Mouse (Mus musculus): Measurements from ENCODE around the gene Ptchd1. TPM values are rescaled to one million over a fixed set of nuclear protein-coding genes. Genes with fewer than 3 reads are reported as not detected.

Gene Ptchd1
- polyA plus RNA-seq, 1 experiment from 2014 or later = 15.7 TPM

DNA sequence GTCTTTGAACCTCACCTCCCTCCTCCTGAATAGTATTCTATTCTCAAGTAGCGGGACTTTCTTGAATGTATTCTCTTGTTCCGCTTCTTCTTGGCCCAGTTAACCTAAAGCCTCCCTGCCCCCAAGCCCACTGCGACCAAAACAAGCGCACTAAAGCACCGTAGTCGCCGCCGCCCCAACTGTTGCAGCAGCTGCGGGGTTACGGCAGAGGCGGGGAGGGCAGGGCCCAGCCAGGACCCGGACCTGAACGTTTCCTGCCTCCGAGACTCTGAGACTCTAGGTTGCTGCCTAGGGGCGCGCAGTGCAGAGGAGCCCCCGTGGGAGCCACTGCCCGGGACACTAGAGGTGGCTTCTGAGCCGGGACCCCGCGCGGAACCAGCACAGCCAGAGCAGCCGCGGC is 1.1 kb downstream of the Ptchd1 start:
- H3K9me3 ChIP-seq (ENCODE audit: control insufficient read depth, low read length) = no peaks in the 10 kb centered on the region
- H3K4me1 ChIP-seq (ENCODE audit: control insufficient read depth, insufficient read depth, low read length) = no peaks in the 10 kb centered on the region
- no peaks in the 10 kb centered on the region for H3K27me3 ChIP-seq (ENCODE audit: control insufficient read depth, insufficient read depth, low read length)
- peak overlapping the region; percentile 65 for H3K4me2 ChIP-seq (ENCODE audit: low read length)
- peak overlapping the region; percentile 44 for H3K9ac ChIP-seq (replicated peaks; ENCODE audit: low read length)
- no peaks in the 10 kb centered on the region for H3K36me3 ChIP-seq (ENCODE audit: control insufficient read depth, insufficient read depth, low read length)
- ATAC-seq (ENCODE audit: low FRiP score, low TSS enrichment) (0 out of 2 replicates have a peak, but pooled peaks have one; percentile 0), DNase-seq (peak; percentile 21)
- 18% methylated on average over 24 of the region's 24 CpGs for WGBS
- H3K27ac ChIP-seq (replicated peaks; ENCODE audit: low read depth, low read length) = peak overlapping the region; percentile 76
- peak overlapping the region; percentile 50 for H3K4me3 ChIP-seq (replicated peaks; ENCODE audit: low read depth, low read length)

- no peak for ATAC-seq (ENCODE audit: low FRiP score, low TSS enrichment)
- Histone ChIP-seq H3K27ac (replicated peaks; ENCODE audit: low read depth, low read length) (no peak overlapping the region), H3K9ac (replicated peaks; ENCODE audit: low read length) (no peak overlapping the region), H3K4me2 (ENCODE audit: low read length) (no peak overlapping the region), H3K9me3 (ENCODE audit: control insufficient read depth, low read length) (no peaks in the 10 kb centered on the region), H3K27me3 (ENCODE audit: control insufficient read depth, insufficient read depth, low read length) (no peaks in the 10 kb centered on the region), H3K4me3 (replicated peaks; ENCODE audit: low read depth, low read length) (no peak overlapping the region), H3K4me1 (ENCODE audit: control insufficient read depth, insufficient read depth, low read length) (no peaks in the 10 kb centered on the region), H3K36me3 (ENCODE audit: control insufficient read depth, insufficient read depth, low read length) (no peaks in the 10 kb centered on the region)
- no peak for DNase-seq
- WGBS = 88% methylated on average over 2 of the region's 2 CpGs
Measured at GRCm38 (mm10) chrX:155601196-155601595, 22.4 kb downstream of the Ptchd1 start.

DNA sequence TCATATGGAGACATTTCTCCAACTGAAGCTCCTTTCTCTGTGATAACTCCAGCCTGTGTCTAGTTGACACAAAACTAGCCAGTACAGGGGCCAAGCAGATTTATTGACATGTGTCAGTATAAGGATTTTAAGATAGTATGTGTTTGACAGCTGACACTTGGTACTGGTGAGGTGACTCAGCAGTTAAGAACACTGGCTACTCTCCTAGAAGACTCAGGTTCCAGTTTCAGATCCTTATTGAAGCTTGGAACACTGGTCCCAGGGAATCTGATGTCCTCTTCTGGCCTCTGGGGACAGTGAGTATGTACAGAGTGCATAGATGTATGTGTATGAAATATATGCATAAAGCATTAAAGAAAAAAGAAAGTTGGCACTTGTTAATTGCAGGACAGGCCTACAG is 27.2 kb downstream of the Ptchd1 start:
- H3K9ac ChIP-seq (replicated peaks; ENCODE audit: low read length) = no peak overlapping the region
- DNase-seq = no peak
- no peaks in the 10 kb centered on the region for H3K4me1 ChIP-seq (ENCODE audit: control insufficient read depth, insufficient read depth, low read length)
- H3K36me3 ChIP-seq (ENCODE audit: control insufficient read depth, insufficient read depth, low read length) = no peaks in the 10 kb centered on the region
- no peak overlapping the region for H3K27ac ChIP-seq (replicated peaks; ENCODE audit: low read depth, low read length)
- H3K4me2 ChIP-seq (ENCODE audit: low read length) = no peak overlapping the region
- H3K27me3 ChIP-seq (ENCODE audit: control insufficient read depth, insufficient read depth, low read length) = no peaks in the 10 kb centered on the region
- no peak for ATAC-seq (ENCODE audit: low FRiP score, low TSS enrichment)
- no peaks in the 10 kb centered on the region for H3K9me3 ChIP-seq (ENCODE audit: control insufficient read depth, low read length)
- no peak overlapping the region for H3K4me3 ChIP-seq (replicated peaks; ENCODE audit: low read depth, low read length)

DNA sequence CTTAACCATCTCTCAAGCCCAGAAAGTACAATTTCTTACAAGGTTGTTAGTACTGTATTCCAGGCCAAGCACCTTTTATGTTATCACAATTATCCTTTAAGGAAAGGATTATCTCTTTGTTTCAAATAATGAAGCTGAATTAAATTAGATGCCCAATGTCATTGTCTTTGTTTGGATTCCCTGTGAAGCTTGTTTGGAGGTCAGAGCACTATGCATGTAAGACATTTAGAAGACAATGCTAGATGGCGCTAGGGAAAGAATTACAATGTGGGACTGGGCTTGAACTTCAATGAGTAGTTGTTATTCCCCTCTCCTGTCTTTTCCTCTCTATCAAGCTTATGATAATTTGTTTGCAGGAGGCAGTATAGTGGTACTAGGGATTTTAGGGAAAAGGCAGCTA is 28.9 kb downstream of the Ptchd1 start:
- no peaks in the 10 kb centered on the region for H3K4me1 ChIP-seq (ENCODE audit: control insufficient read depth, insufficient read depth, low read length)
- ATAC-seq (ENCODE audit: low FRiP score, low TSS enrichment) (no peak), DNase-seq (no peak)
- no peak overlapping the region for H3K4me3 ChIP-seq (replicated peaks; ENCODE audit: low read depth, low read length)
- H3K4me2 ChIP-seq (ENCODE audit: low read length) = no peak overlapping the region
- no peak overlapping the region for H3K9ac ChIP-seq (replicated peaks; ENCODE audit: low read length)
- H3K36me3 ChIP-seq (ENCODE audit: control insufficient read depth, insufficient read depth, low read length) = no peaks in the 10 kb centered on the region
- 34% methylated on average over 1 of the region's 1 CpGs for WGBS
- no peaks in the 10 kb centered on the region for H3K27me3 ChIP-seq (ENCODE audit: control insufficient read depth, insufficient read depth, low read length)
- H3K9me3 ChIP-seq (ENCODE audit: control insufficient read depth, low read length) = no peaks in the 10 kb centered on the region
- no peak overlapping the region for H3K27ac ChIP-seq (replicated peaks; ENCODE audit: low read depth, low read length)

GRCm38 (mm10) chrX:155592467-155592866 is 31.1 kb downstream of the Ptchd1 start:
- Histone ChIP-seq H3K4me2 (ENCODE audit: low read length) (no peak overlapping the region), H3K27ac (replicated peaks; ENCODE audit: low read depth, low read length) (no peak overlapping the region), H3K9ac (replicated peaks; ENCODE audit: low read length) (no peak overlapping the region), H3K27me3 (ENCODE audit: control insufficient read depth, insufficient read depth, low read length) (no peaks in the 10 kb centered on the region), H3K4me1 (ENCODE audit: control insufficient read depth, insufficient read depth, low read length) (no peaks in the 10 kb centered on the region), H3K4me3 (replicated peaks; ENCODE audit: low read depth, low read length) (no peak overlapping the region), H3K36me3 (ENCODE audit: control insufficient read depth, insufficient read depth, low read length) (no peaks in the 10 kb centered on the region), H3K9me3 (ENCODE audit: control insufficient read depth, low read length) (no peaks in the 10 kb centered on the region)
- no peak for DNase-seq
- 73% methylated on average over 2 of the region's 2 CpGs for WGBS
- no peak for ATAC-seq (ENCODE audit: low FRiP score, low TSS enrichment)

DNA sequence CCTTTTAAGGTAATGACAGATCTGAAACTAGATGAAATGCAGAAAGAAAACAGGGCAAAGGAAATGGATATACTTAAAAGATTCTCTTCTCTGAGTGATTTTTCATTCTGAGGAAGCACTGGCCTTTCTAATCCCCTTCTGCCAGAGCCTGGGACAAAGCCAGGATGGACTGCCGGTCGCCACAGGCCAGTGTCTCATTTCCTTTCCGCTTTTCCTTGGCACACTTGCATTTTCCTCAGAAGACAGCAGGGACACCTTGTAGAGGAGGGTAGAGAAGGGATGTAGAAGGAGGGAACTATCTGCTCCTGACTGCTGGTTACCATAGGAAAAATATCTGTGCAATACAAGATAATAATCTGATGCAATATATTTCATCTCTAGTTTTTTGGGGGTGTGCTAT is 32.1 kb downstream of the Ptchd1 start:
- no peaks in the 10 kb centered on the region for H3K27me3 ChIP-seq (ENCODE audit: control insufficient read depth, insufficient read depth, low read length)
- 75% methylated on average over 3 of the region's 3 CpGs for WGBS
- H3K9me3 ChIP-seq (ENCODE audit: control insufficient read depth, low read length) = no peaks in the 10 kb centered on the region
- H3K9ac ChIP-seq (replicated peaks; ENCODE audit: low read length) = no peak overlapping the region
- H3K4me1 ChIP-seq (ENCODE audit: control insufficient read depth, insufficient read depth, low read length) = no peaks in the 10 kb centered on the region
- DNase-seq (no peak), ATAC-seq (ENCODE audit: low FRiP score, low TSS enrichment) (no peak)
- H3K4me2 ChIP-seq (ENCODE audit: low read length) = no peak overlapping the region
- no peak overlapping the region for H3K4me3 ChIP-seq (replicated peaks; ENCODE audit: low read depth, low read length)
- no peaks in the 10 kb centered on the region for H3K36me3 ChIP-seq (ENCODE audit: control insufficient read depth, insufficient read depth, low read length)
- H3K27ac ChIP-seq (replicated peaks; ENCODE audit: low read depth, low read length) = no peak overlapping the region

- ATAC-seq (ENCODE audit: low FRiP score, low TSS enrichment) = no peak
- Histone ChIP-seq H3K9ac (replicated peaks; ENCODE audit: low read length) (no peak overlapping the region), H3K36me3 (ENCODE audit: control insufficient read depth, insufficient read depth, low read length) (no peaks in the 10 kb centered on the region), H3K9me3 (ENCODE audit: control insufficient read depth, low read length) (no peaks in the 10 kb centered on the region), H3K27me3 (ENCODE audit: control insufficient read depth, insufficient read depth, low read length) (no peaks in the 10 kb centered on the region), H3K4me3 (replicated peaks; ENCODE audit: low read depth, low read length) (no peak overlapping the region), H3K4me1 (ENCODE audit: control insufficient read depth, insufficient read depth, low read length) (no peaks in the 10 kb centered on the region), H3K4me2 (ENCODE audit: low read length) (no peak overlapping the region), H3K27ac (replicated peaks; ENCODE audit: low read depth, low read length) (no peak overlapping the region)
- no peak for DNase-seq
- WGBS = 83% methylated on average over 2 of the region's 2 CpGs
Measured at GRCm38 (mm10) chrX:155584586-155584985, 39.0 kb downstream of the Ptchd1 start.

- Histone ChIP-seq H3K4me3 (replicated peaks; ENCODE audit: low read depth, low read length) (no peak overlapping the region), H3K36me3 (ENCODE audit: control insufficient read depth, insufficient read depth, low read length) (no peaks in the 10 kb centered on the region), H3K9ac (replicated peaks; ENCODE audit: low read length) (no peak overlapping the region), H3K4me2 (ENCODE audit: low read length) (no peak overlapping the region), H3K27ac (replicated peaks; ENCODE audit: low read depth, low read length) (no peak overlapping the region), H3K9me3 (ENCODE audit: control insufficient read depth, low read length) (no peaks in the 10 kb centered on the region), H3K4me1 (ENCODE audit: control insufficient read depth, insufficient read depth, low read length) (no peaks in the 10 kb centered on the region), H3K27me3 (ENCODE audit: control insufficient read depth, insufficient read depth, low read length) (no peaks in the 10 kb centered on the region)
- DNase-seq (no peak), ATAC-seq (ENCODE audit: low FRiP score, low TSS enrichment) (no peak)
Measured at GRCm38 (mm10) chrX:155579791-155580190, 43.8 kb downstream of the Ptchd1 start.

DNA sequence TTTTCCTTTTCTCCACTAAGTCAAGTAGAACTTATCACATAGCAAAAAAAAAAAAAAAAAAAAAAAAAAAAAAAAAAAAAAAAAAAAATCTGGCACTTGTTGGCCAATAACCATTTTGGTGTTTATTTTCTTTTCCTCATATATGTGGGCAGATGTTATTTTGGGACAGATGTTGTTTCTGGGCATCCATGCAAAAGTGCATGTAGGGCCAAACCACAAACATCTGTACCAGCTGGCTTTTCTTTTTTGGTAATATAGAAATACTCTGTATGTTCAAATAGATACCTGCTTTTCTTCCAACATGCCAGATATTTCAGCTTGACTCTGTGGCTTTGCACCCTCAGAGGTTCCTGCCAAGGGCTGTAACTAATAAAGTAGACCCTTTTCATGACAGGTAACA is 51.2 kb downstream of the Ptchd1 start:
- no peaks in the 10 kb centered on the region for H3K4me1 ChIP-seq (ENCODE audit: control insufficient read depth, insufficient read depth, low read length)
- no peak overlapping the region for H3K27ac ChIP-seq (replicated peaks; ENCODE audit: low read depth, low read length)
- no peak overlapping the region for H3K4me3 ChIP-seq (replicated peaks; ENCODE audit: low read depth, low read length)
- no peak overlapping the region for H3K4me2 ChIP-seq (ENCODE audit: low read length)
- no peaks in the 10 kb centered on the region for H3K9me3 ChIP-seq (ENCODE audit: control insufficient read depth, low read length)
- no peaks in the 10 kb centered on the region for H3K27me3 ChIP-seq (ENCODE audit: control insufficient read depth, insufficient read depth, low read length)
- ATAC-seq (ENCODE audit: low FRiP score, low TSS enrichment) (no peak), DNase-seq (no peak)
- no peaks in the 10 kb centered on the region for H3K36me3 ChIP-seq (ENCODE audit: control insufficient read depth, insufficient read depth, low read length)
- H3K9ac ChIP-seq (replicated peaks; ENCODE audit: low read length) = no peak overlapping the region
